Mouse (Mus musculus) granulocyte monocyte progenitor cell, adult 5-6 weeks (primary cell): Measurements from ENCODE around the gene Pias3. TPM values are rescaled to one million over a fixed set of nuclear protein-coding genes. Genes with fewer than 3 reads are reported as not detected.
"Not testable (repeated sequence)": the region's sequence is repeated elsewhere in the genome, so short reads cannot be mapped to it uniquely, and the experiment has no call there.

Experiments used
- ATAC-seq: replicated peaks from 2 replicates; pipeline ENCODE4 v1.8.0; 2016; ENCODE audit warnings: mild to moderate bottlenecking, moderate TSS enrichment, inconsistent platforms; ENCODE audit not compliant: poor library complexity, severe bottlenecking
- total RNA-seq, 2 experiments: library from RNA; stranded (forward) in 1 of 2; stranded (reverse) in 1 of 2; fragments of 200-712, 200-1000 nt in 1 of 2; fragments of >200 nt in 1 of 2; fragmentation: Nextera tagmentation in 1 of 2; gene quantifications; 2 replicates each; pipeline ENCODE4 v1.2.3; 2014 to 2017

The Pias3 gene
- total RNA-seq, 2 experiments from 2014 or later = 3.3 to 8.1 TPM

- peak; percentile 48 for ATAC-seq
These were observed 31.8 kb downstream of the Pias3 start for GRCm38 (mm10) chr3:96727828-96728633.

DNA sequence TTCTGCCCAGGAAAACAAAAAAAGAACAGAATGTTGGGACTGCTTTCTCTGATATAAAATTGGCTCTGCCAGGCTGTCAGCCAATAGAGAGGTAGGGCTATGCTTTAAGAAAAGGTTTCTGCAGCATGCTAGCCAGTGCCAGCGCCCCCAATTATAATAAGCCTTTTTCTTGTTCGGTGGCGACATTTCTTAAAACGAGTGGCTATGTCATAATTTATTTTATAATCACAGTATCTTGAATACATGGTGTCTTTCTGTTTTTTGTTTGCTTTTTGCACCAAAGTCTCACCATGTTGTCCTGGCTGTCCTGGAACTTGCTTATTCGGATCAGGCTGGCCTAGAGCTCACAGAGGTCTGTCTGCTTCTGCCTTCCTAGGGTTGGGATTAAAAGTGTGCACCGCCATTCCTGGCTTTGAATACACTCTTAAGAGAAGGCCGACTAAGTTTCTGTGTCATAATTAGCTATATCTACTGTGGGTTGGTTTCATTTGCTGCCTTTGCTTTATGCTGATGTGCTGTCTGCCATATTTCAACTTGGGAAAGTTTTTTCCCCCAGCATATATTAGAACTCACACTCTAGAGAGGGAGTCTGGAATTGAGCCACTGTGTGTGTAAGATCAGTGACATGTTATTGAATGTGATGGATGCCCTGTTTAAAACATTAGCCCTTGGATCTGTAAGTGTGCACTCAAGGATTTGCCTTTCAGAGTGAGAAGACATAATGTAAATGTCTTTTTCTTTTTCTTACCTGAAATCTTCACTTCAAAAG, 32.6 kb downstream of the Pias3 start:
- ATAC-seq = no peak

DNA sequence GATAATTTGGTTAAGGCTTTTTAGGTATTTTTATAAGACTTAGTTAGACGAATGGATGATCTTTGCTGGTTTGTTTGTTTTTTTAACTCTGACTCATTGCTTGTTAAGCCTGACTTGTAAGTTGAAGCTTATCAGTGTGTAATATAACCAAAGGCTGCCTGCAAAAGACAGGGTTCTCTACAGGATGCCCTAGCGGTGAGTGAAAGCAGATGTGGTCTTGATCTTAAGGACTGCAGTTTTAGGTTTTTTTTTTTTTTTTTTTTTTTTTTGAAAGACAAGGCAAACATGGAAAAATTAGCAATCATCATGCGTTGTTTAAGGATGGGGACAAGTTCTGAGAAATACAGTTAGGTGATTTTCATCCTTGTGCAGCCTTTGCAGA, 33.2 kb downstream of the Pias3 start:
- ATAC-seq = 0 out of 2 replicates have a peak, but pooled peaks have one; percentile 20

GRCm38 (mm10) chr3:96730785-96731184, 34.6 kb downstream of the Pias3 start:
- ATAC-seq = no peak

DNA sequence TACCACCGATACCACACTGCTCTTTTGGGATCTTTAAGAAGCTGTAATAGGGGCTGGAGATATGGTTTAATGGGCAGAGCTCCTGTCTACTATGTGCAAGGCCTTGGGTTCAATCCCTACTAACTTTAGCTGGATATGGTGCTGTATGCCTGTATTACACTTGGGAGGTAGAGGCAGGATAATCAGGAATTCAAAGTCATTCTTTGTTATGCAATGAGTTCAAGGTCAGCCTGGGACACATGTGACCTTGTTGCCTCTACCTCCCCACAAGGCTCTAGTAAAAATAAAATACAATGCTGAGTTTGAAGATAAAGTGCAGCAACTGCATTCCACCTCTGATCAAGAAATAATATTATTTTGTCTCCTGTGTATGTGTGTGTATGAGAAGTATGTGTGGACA, 37.8 kb downstream of the Pias3 start:
- no peak for ATAC-seq

GRCm38 (mm10) chr3:96735200-96735599, 39.0 kb downstream of the Pias3 start:
- no peak for ATAC-seq

DNA sequence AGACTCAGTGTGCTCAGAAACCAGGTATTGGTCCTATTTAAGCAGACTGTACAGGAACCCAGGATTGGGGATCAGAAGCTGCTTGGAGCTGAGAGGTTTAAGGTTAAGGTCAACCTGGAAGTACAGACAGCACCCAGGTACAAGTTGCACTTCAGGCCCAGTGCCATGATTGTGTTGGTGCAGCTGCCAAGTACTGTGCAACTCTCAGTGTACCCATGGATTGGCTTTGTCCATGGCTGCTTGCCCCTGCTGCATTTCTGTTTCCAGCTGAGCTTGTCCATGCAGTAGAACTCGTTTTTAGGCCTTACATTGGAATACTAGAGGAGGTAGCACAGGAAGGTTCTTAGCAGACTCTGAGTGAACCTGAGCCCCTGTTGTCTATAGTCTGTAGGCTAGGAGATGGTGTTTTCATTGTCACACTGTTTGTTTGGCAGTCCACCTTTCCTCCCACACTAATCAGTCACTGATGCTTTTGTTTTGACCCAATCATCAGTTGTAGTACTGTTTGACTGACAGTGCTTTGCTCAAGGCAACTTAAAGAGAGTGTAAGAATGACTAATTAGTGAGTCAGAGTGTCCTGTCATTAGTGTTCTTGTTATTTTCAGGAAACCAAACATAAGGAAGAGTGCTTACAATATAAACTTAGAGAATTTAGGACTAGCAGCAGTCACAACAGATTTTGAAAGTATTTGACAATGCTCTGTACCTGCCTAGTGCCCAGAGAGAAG, 41.0 kb downstream of the Pias3 start:
- ATAC-seq = no peak

- no peak for ATAC-seq
These were observed 41.8 kb downstream of the Pias3 start for GRCm38 (mm10) chr3:96737995-96738394.

GRCm38 (mm10) chr3:96740279-96740678, 44.1 kb downstream of the Pias3 start:
- not testable (repeated sequence) for ATAC-seq

- peak; percentile 69 for ATAC-seq
These were observed 48.2 kb downstream of the Pias3 start for GRCm38 (mm10) chr3:96744348-96744747.

DNA sequence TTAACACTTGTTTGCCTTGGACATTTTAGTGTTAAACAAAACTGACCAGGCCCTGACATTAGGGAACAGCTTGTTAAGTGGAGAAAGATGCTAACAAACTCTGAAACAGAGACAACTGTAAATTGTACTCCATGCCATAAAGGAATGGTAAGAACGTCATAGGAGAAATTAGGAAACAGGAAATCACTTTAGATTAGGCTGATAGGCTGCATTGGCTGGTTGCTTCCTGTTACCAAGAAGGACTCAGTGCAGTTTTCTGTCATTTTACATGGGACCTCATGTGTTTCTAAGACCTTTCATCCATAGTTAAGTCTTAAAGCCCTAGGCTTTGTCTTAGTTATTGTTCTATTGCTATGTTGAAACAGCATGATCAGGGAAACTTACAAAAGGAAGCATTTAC, 50.6 kb downstream of the Pias3 start:
- ATAC-seq = peak; percentile 78

Other genes with a start within 250 kb of the Pias3 start
- gene BC107364, start 244.1 kb upstream of the Pias3 start, total RNA-seq (2014; fragmentation: Nextera tagmentation) = not detected in 2 replicates
- not detected in 2 replicates for gene BC107364, start 244.1 kb upstream of the Pias3 start, total RNA-seq (2017)
- not detected in 2 replicates for gene Hfe2, start 171.2 kb upstream of the Pias3 start, total RNA-seq (2014; fragmentation: Nextera tagmentation)
- gene Hfe2, start 171.2 kb upstream of the Pias3 start, total RNA-seq (2017) = not detected in 2 replicates
- 80.1 and 110 TPM in 2 replicates for gene Txnip, start 138.4 kb upstream of the Pias3 start, total RNA-seq (2014; fragmentation: Nextera tagmentation)
- 79.0 and 80.5 TPM in 2 replicates for gene Txnip, start 138.4 kb upstream of the Pias3 start, total RNA-seq (2017)
- not detected in 2 replicates for gene Gm16253, start 119.4 kb upstream of the Pias3 start, total RNA-seq (2014; fragmentation: Nextera tagmentation)
- gene Gm16253, start 119.4 kb upstream of the Pias3 start, total RNA-seq (2017) = not detected in 2 replicates
- 15.6 and 43.7 TPM in 2 replicates for gene Polr3gl, start 102.2 kb upstream of the Pias3 start, total RNA-seq (2014; fragmentation: Nextera tagmentation)
- 50.5 and 57.8 TPM in 2 replicates for gene Polr3gl, start 102.2 kb upstream of the Pias3 start, total RNA-seq (2017)
- gene Ankrd34a, start 99.7 kb upstream of the Pias3 start, total RNA-seq (2014; fragmentation: Nextera tagmentation) = not detected in 2 replicates
- gene Ankrd34a, start 99.7 kb upstream of the Pias3 start, total RNA-seq (2017) = not detected in 2 replicates
- gene Lix1l, start 95.2 kb upstream of the Pias3 start, total RNA-seq (2014; fragmentation: Nextera tagmentation) = 2.2 and 2.3 TPM in 2 replicates
- 1.7 and 2.1 TPM in 2 replicates for gene Lix1l, start 95.2 kb upstream of the Pias3 start, total RNA-seq (2017)
- gene Rbm8a, start 66.5 kb upstream of the Pias3 start, total RNA-seq (2014; fragmentation: Nextera tagmentation) = 112 and 120 TPM in 2 replicates
- gene Rbm8a, start 66.5 kb upstream of the Pias3 start, total RNA-seq (2017) = 64.5 and 64.7 TPM in 2 replicates
- gene Pex11b, start 61.0 kb upstream of the Pias3 start, total RNA-seq (2014; fragmentation: Nextera tagmentation) = 23.6 and 41.6 TPM in 2 replicates
- 14.5 and 20.1 TPM in 2 replicates for gene Pex11b, start 61.0 kb upstream of the Pias3 start, total RNA-seq (2017)
- 0.15 TPM in 1 of 2 replicates, not detected in the other for gene Gm42957, start 60.9 kb upstream of the Pias3 start, total RNA-seq (2014; fragmentation: Nextera tagmentation)
- not detected in 2 replicates for gene Gm42957, start 60.9 kb upstream of the Pias3 start, total RNA-seq (2017)
- gene Itga10, start 50.8 kb upstream of the Pias3 start, total RNA-seq (2014; fragmentation: Nextera tagmentation) = 1.3 TPM in 1 of 2 replicates, not detected in the other
- 0.34 TPM in 1 of 2 replicates, not detected in the other for gene Itga10, start 50.8 kb upstream of the Pias3 start, total RNA-seq (2017)
- not detected in 2 replicates for gene Ankrd35, start 26.3 kb upstream of the Pias3 start, total RNA-seq (2014; fragmentation: Nextera tagmentation)
- gene Ankrd35, start 26.3 kb upstream of the Pias3 start, total RNA-seq (2017) = not detected in 2 replicates
- not detected in 2 replicates for gene Nudt17, start 12.2 kb downstream of the Pias3 start, total RNA-seq (2014; fragmentation: Nextera tagmentation)
- 0.31 TPM in 1 of 2 replicates, not detected in the other for gene Nudt17, start 12.2 kb downstream of the Pias3 start, total RNA-seq (2017)
- 30.8 and 38.8 TPM in 2 replicates for gene Polr3c, start 31.2 kb downstream of the Pias3 start, total RNA-seq (2014; fragmentation: Nextera tagmentation)
- gene Polr3c, start 31.2 kb downstream of the Pias3 start, total RNA-seq (2017) = 22.4 and 22.5 TPM in 2 replicates
- 41.1 and 65.6 TPM in 2 replicates for gene Rnf115, start 31.3 kb downstream of the Pias3 start, total RNA-seq (2014; fragmentation: Nextera tagmentation)
- gene Rnf115, start 31.3 kb downstream of the Pias3 start, total RNA-seq (2017) = 55.3 and 71.5 TPM in 2 replicates
- gene Pdzk1, start 132.9 kb downstream of the Pias3 start, total RNA-seq (2014; fragmentation: Nextera tagmentation) = not detected in 2 replicates
- not detected in 2 replicates for gene Pdzk1, start 132.9 kb downstream of the Pias3 start, total RNA-seq (2017)
- gene Cd160, start 133.0 kb downstream of the Pias3 start, total RNA-seq (2014; fragmentation: Nextera tagmentation) = not detected in 2 replicates
- gene Cd160, start 133.0 kb downstream of the Pias3 start, total RNA-seq (2017) = 0.62 and 1.9 TPM in 2 replicates
- not detected in 2 replicates for gene Gja5, start 208.3 kb downstream of the Pias3 start, total RNA-seq (2014; fragmentation: Nextera tagmentation)
- gene Gja5, start 208.3 kb downstream of the Pias3 start, total RNA-seq (2017) = 0.15 TPM in 1 of 2 replicates, not detected in the other
- gene Gpr89, start 209.0 kb downstream of the Pias3 start, total RNA-seq (2014; fragmentation: Nextera tagmentation) = 18.5 and 27.2 TPM in 2 replicates
- gene Gpr89, start 209.0 kb downstream of the Pias3 start, total RNA-seq (2017) = 29.8 and 36.2 TPM in 2 replicates
- gene Gja8, start 229.6 kb downstream of the Pias3 start, total RNA-seq (2014; fragmentation: Nextera tagmentation) = not detected in 2 replicates
- gene Gja8, start 229.6 kb downstream of the Pias3 start, total RNA-seq (2017) = not detected in 2 replicates